Mouse (Mus musculus) olfactory bulb, adult 2 months (tissue): ENCODE data around the gene Flii. TPM values are rescaled to one million over a fixed set of nuclear protein-coding genes. Genes with fewer than 3 reads are reported as not detected.

ENCODE experiments used
- H3K27ac ChIP-seq: fragments of 200-500 bp; 2 replicates; pipeline ENCODE4 v1.5.1; 2012; ENCODE audit warnings: low read depth, low read length; ENCODE audit not compliant: insufficient read depth
- H3K4me1 ChIP-seq: fragments of 200-500 bp; 2 replicates; pipeline ENCODE4 v1.6.1; 2012; ENCODE audit warnings: low read length; ENCODE audit not compliant: control insufficient read depth, insufficient read depth
- H3K4me3 ChIP-seq: fragments of 200-500 bp; 2 replicates; pipeline ENCODE4 v1.5.1; 2012; ENCODE audit warnings: mild to moderate bottlenecking, low read depth, low read length, moderate library complexity; ENCODE audit not compliant: insufficient read depth
- CTCF ChIP-seq: fragments of 200-500 bp; IDR thresholded peaks from 2 replicates; pipeline ENCODE4 v1.5.1; 2012; ENCODE audit warnings: low read depth, mild to moderate bottlenecking, low read length, moderate library complexity; ENCODE audit not compliant: insufficient read depth
- POLR2A ChIP-seq: fragments of 200-500 bp; IDR thresholded peaks from 2 replicates; pipeline ENCODE4 v1.6.1; 2012; ENCODE audit warnings: mild to moderate bottlenecking, low read depth, low read length, moderate library complexity; ENCODE audit not compliant: insufficient read depth
- whole genome bisulfite sequencing: fragments of 180-500 bp; shearing (Covaris S2); methylation state at CpG from one replicate; pipeline ENCODE4 v1.1.7; 2018; 5-methylcytosine and 5-hydroxymethylcytosine counted together
- polyA plus RNA-seq: library from polyadenylated mRNA; stranded (reverse); fragments of >200 nt; gene quantifications from 2 replicates; pipeline ENCODE4 v1.2.4, GENCODE M21; 2012; ENCODE audit warnings: low replicate concordance; ENCODE audit not compliant: missing spikeins, insufficient read depth, insufficient read length

The Flii gene
- polyA plus RNA-seq, 1 experiment: not detected

- H3K4me3 ChIP-seq: 0 out of 2 replicates have a peak overlapping the region, but pooled peaks have one; percentile 8
- peaks cover 20% of the 10 kb centered on the region for H3K4me1 ChIP-seq
- 69% methylated on average over 6 of the region's 6 CpGs for WGBS
- H3K27ac ChIP-seq: no peak overlapping the region
- TF ChIP-seq CTCF (no peak), POLR2A (no peak)
Measured at GRCm38 (mm10) chr11:60729217-60729641, 2.2 kb upstream of the Flii start.

GRCm38 (mm10) chr11:60728260-60728761, 1.2 kb upstream of the Flii start, which contains the start of gene Mief2:
Mief2 (plus strand) TSS chr11:60728398.
- Histone ChIP-seq H3K4me3 (peak within 1 kb of the TSS; percentile 89), H3K27ac (peak within 1 kb of the TSS; percentile 69), H3K4me1 (peaks cover 20% of the 10 kb centered on the region)
- peak; percentile 38; the same call in 1 of the 2 replicates for TF ChIP-seq POLR2A
- no peak for TF ChIP-seq CTCF
- under 1% methylated on average over 44 of the region's 44 CpGs for WGBS

- WGBS: 5% methylated on average over 12 of the region's 12 CpGs
- H3K27ac ChIP-seq: peak overlapping the region; percentile 62
- H3K4me3 ChIP-seq: peak overlapping the region; percentile 89
- TF ChIP-seq POLR2A: no peak
- TF ChIP-seq CTCF: no peak
- peaks cover 20% of the 10 kb centered on the region for H3K4me1 ChIP-seq
Measured at GRCm38 (mm10) chr11:60727392-60728140, 503 bp upstream of the Flii start.

GRCm38 (mm10) chr11:60719263-60719662, 7.8 kb downstream of the Flii start:
- 65% methylated on average over 5 of the region's 5 CpGs for WGBS
- no peak overlapping the region for H3K4me3 ChIP-seq
- H3K27ac ChIP-seq: no peak overlapping the region
- peaks cover 6% of the 10 kb centered on the region for H3K4me1 ChIP-seq
- TF ChIP-seq POLR2A: no peak
- TF ChIP-seq CTCF: no peak

GRCm38 (mm10) chr11:60715833-60716232, 11.2 kb downstream of the Flii start:
- 91% methylated on average over 5 of the region's 5 CpGs for WGBS
- TF ChIP-seq POLR2A: no peak
- TF ChIP-seq CTCF: no peak
- no peak overlapping the region for H3K27ac ChIP-seq
- peaks cover 6% of the 10 kb centered on the region for H3K4me1 ChIP-seq
- no peak overlapping the region for H3K4me3 ChIP-seq

GRCm38 (mm10) chr11:60712639-60713255, 14.3 kb downstream of the Flii start:
- whole genome bisulfite sequencing: 91% methylated on average over 13 of the region's 13 CpGs

GRCm38 (mm10) chr11:60712040-60712439, 15.0 kb downstream of the Flii start:
- Histone ChIP-seq H3K4me3 (no peak overlapping the region), H3K27ac (no peak overlapping the region), H3K4me1 (peaks cover 8% of the 10 kb centered on the region; the same call in 1 of the 2 replicates)
- TF ChIP-seq POLR2A (no peak), CTCF (no peak)
- 91% methylated on average over 18 of the region's 18 CpGs for WGBS

More at GRCm38 (mm10) chr11:60712639-60713255, 14.3 kb downstream of the Flii start:
- no peak overlapping the region for H3K4me3 ChIP-seq
- no peak for TF ChIP-seq POLR2A
- no peak for TF ChIP-seq CTCF
- no peak overlapping the region for H3K27ac ChIP-seq
- peaks cover 3% of the 10 kb centered on the region; the same call in 1 of the 2 replicates for H3K4me1 ChIP-seq

- TF ChIP-seq CTCF (no peak), POLR2A (no peak)
- WGBS: 90% methylated on average over 17 of the region's 17 CpGs
- H3K4me1 ChIP-seq: peaks cover 16% of the 10 kb centered on the region
- no peak overlapping the region for H3K4me3 ChIP-seq
- no peak overlapping the region for H3K27ac ChIP-seq
Measured at GRCm38 (mm10) chr11:60711218-60711617, 15.8 kb downstream of the Flii start.
